Mouse (Mus musculus) forelimb bud, embryonic 11.5 days (tissue): ENCODE results near the gene Sostdc1.

Experiments
- DNase-seq: peaks from one replicate; pipeline ENCODE4 v3.0.0-alpha.2; 2012; ENCODE audit warnings: low read depth, low spot score

Gene Sostdc1

DNA sequence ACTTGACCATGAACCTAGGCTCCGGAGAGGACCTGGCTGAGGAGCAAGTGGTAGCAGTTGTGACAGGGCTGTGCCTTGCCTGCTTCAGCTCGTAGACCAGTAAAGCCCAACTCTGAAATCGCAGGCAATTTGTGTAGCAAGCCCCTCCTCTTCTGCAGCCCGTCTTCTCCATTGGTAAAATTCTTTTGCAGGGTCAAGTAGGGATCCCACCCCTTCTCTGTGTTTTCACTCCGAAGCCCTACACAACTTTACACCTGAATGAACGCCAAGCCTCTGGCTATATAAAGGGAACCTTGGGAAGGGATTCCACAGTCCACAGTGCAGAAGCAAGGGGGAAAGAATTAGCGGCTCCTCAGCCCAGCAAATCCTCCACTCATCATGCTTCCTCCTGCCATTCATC, at the start of gene Sostdc1:
Gene Sostdc1, plus strand, starts transcription at position 224 of the 400 bp plus-strand sequence.
- peak; percentile 52 for DNase-seq

DNA sequence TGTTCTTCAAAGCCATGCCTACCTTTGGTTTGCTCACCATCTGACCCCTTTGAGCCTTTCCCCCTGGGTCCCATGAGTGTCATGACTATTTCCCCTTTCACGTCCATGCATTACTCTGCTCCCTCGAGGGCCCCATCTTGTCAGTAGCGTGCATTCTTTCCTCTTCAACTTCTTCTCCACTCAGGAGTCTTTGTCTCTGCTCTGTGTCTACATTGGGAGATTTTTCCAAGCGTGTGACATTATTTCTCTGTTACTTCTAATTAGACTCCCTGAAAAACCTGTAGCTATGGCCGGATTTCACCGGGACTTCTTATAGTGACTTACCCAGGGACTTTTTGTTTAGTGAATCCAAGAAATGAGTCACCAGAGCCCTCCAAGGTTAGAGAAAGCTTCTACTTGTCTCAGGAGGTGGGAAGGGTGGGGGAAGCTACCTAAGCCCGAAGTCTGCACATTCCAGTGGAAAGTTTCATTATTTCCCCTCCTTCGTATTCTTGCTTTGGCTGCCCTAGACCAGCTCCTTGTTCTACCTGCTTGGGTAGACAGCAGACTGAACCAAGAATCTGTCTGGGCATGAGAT, 46.2 kb upstream of the Sostdc1 start:
- no peak for DNase-seq

DNA sequence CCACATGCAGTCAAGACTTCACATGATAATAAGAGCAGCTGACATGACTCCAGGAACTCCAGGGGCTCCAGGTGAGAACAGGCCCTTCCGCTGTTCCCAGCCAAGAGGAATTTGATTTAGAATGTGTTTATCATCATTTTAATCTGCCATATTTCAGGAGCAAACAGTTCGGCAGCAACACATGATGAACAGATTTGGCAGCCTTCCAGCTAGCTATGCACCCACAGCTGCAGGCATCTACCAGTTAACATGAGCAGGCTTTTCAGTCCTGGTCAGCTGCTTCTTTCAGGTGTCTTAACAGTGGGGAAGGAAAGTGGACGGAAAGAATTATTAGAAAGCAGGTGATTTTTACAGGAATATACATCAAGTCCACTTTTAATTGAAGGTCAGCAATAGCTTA, 39.1 kb upstream of the Sostdc1 start:
- peak; percentile 28 for DNase-seq

DNA sequence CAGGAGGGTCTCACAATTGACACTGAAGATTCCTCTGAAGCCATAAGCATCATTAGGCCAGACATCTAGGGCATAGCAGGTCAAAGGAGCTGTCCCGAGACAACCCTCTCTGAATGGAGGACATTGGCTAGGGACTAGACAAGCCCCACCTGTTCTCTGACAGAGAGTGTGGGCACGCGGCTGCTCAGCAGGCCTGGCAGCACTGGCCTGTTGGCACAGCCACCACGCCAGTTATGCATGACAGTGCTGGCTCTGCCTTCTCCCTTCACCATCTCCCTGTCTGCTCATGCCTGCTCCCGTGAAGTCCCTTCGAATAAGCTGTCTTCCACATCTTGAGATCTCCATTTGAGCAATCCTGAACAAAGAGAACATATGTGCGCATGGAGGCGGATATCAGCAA, 24.3 kb upstream of the Sostdc1 start:
- no peak for DNase-seq

GRCm38 (mm10) chr12:36290465-36290864, 23.5 kb upstream of the Sostdc1 start:
- DNase-seq, result no peak

- DNase-seq, result no peak
These were observed 22.6 kb upstream of the Sostdc1 start for GRCm38 (mm10) chr12:36291346-36291745.

DNA sequence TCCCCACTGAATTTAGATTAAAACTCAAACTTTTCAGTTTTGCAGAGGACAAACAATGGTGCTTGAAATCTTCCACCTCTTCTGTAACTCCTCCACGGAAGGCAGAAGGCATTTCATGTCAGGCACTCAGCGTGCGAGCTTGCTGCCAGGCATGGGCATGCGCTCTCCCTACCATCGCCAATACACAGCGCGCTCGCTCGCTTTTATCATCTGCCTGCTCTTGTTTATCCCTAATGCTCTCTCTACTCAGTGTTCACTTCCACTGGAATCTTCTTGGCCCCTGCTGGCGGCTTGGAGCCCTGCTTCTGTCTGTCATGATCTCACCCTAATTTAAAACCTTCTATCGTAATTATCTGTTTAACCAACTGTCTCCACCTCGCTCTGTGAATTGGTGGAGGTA, 11.6 kb upstream of the Sostdc1 start:
- no peak for DNase-seq

DNA sequence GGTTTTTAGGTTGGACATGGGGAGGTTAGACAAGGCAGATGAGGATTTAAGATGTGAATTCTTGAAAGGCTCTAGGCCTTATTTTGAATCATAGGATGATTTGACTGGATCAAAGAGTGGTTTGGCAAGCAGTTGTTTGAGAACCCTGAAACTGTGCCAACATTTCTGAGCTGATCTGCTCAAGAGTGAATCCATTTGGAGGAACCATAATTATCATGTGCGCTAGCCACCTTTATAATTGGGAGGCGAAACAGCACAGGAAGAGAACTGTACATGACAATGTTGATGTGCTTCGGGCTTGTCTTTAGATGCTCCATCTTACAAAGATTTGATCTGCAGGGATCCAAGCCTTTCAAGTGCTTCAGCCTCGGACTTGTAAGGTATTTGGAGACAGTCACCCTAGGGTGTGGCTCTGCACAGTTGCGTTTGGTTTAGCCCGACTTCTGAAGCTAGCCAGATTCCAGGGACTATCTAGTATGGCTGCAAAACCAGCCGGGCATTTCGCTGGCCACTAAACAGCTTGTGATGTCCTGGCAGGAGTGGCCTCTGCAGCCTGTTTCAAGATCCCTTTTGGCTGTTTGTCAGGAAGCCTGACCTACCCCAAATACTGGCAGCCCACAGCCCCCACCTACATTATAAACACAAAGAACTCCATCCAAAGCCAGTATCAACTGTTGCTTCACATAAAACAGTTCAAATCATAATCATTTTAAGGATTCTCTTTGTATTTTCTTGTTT, 10.9 kb upstream of the Sostdc1 start:
- no peak for DNase-seq

- no peak for DNase-seq
These were observed 5.1 kb upstream of the Sostdc1 start for GRCm38 (mm10) chr12:36308737-36309420.

DNA sequence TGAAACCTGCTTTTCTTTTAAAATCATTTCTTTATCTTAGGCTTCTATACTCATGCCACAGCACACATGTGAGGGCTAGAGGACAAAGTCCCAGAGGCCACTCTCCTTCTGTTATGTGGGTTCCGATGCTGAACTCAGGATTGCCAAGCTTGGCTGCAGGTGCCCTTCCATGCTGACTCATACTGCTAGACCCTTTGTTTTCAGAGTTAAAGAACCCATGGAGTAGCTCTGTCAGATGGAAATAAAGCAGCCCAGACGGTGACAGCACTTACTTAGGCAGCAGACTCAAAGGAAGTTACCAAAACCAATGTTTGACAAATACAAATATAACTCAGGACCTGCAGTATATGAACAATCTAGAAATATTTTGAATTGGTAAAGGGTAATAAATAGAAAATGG, 924 bp upstream of the Sostdc1 start:
- DNase-seq, result no peak

DNA sequence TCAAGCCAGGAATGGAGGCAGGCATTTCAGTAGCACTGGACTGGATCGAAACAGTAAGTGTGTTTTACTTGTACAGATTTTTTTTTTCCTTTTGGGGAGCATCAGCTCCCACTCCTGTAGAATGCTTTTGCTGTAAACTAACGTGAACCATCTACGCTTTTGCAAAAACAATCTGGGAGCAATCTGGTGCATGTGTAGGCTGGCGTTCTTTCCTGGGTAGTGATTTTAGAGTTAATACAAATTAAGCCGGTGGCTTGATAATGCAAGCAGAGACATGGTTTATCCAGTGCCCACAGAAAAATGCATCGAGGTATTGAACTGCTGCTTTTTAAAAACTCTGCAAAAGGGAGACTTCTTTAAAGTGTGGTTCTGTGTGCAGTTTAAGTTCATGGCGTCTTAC, 507 bp downstream of the Sostdc1 start:
- DNase-seq, result no peak

GRCm38 (mm10) chr12:36315527-36315926, 1.6 kb downstream of the Sostdc1 start:
- DNase-seq, result peak; percentile 64

GRCm38 (mm10) chr12:36316056-36316455, 2.1 kb downstream of the Sostdc1 start:
- no peak for DNase-seq

DNA sequence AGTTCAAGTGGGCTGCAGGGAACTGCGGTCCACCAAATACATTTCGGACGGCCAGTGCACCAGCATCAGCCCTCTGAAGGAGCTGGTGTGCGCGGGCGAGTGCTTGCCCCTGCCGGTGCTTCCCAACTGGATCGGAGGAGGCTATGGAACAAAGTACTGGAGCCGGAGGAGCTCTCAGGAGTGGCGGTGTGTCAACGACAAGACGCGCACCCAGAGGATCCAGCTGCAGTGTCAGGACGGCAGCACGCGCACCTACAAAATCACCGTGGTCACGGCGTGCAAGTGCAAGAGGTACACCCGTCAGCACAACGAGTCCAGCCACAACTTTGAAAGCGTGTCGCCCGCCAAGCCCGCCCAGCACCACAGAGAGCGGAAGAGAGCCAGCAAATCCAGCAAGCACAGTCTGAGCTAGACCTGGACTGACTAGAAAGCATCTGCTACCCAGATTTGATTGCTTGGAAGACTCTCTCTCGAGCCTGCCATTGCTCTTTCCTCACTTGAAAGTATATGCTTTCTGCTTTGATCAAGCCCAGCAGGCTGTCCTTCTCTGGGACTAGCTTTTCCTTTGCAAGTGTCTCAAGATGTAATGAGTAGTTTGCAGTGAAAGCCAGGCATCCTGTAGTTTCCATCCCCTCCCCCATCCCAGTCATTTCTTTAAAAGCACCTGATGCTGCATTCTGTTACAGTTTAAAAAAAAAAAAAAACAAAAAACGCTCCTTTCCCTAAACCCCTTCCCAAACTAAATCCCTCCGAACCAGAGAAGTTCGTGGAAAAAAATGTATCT, 3.3 kb downstream of the Sostdc1 start:
- peak; percentile 70 for DNase-seq

DNA sequence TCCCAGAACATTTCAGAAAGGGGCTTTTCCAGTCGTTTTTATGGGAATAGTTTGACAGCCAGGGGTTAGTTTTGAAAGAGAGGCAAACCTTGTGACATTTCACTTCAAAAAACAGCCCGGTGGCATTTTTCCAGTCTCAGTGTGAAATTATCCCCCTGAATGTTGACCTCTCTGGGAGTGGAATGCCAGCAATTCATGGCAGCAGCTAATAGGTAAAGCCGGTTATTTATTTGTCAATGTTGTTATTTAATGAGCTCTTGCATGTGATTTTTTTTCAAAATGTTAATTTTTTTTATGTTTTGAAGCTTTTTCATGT, 3.8 kb downstream of the Sostdc1 start:
- DNase-seq, result peak; percentile 34

GRCm38 (mm10) chr12:36326101-36326521, 12.2 kb downstream of the Sostdc1 start:
- DNase-seq, result no peak

- no peak for DNase-seq
These were observed 18.7 kb downstream of the Sostdc1 start for GRCm38 (mm10) chr12:36332676-36333075.

DNA sequence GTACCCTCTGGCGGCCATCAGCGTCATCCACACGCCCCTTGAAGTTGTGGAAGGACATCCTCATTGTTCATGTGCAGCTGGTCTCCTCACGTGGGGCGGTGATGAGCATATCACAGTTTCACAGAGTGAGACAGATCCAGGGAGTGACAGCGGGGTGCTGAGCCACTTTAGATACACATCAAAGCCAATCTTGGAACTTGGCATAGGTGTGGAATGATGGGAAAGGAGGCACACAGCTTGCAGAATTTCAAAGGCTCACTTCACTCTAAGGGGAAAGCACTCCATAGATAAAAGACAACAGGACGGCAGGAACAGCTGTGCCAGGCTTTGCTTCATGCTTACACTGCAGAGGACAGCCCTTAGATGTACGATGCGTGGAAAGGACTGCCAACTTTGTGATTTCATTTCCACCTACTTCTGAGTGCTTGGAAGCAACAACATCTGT, 19.9 kb downstream of the Sostdc1 start:
- no peak for DNase-seq

- DNase-seq, result peak; percentile 9
These were observed 30.2 kb downstream of the Sostdc1 start for GRCm38 (mm10) chr12:36344131-36344530.

- DNase-seq, result no peak
These were observed 46.1 kb downstream of the Sostdc1 start for GRCm38 (mm10) chr12:36360064-36360463.

DNA sequence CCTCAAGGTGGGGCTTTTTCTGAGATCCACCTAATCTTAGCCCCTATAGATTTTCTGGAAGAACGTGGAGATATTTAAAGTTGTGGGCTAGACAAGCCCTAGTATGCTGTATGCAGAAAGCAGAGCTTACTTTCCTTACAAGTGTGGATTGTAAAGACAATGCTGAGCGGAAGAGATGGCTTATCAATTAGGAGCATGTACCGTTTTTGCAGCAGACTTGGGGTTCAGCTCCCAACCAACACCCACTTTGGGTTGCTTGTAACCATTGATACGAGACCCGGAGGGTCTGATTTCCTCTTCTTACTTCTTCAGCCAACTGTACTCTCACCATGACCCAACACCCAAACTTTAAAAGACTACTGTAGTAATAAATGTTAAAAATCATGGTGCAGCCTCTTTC, 46.8 kb downstream of the Sostdc1 start:
- DNase-seq, result no peak

GRCm38 (mm10) chr12:36364013-36364412, 50.1 kb downstream of the Sostdc1 start:
- no peak for DNase-seq
